Mouse (Mus musculus): ENCODE data around the gene Tamm41. TPM values are rescaled to one million over a fixed set of nuclear protein-coding genes. Genes with fewer than 3 reads are reported as not detected.

Tamm41 gene
- total RNA-seq (2014; rRNA removed; ENCODE audit: low replicate concordance) = 30.5 and 56.0 TPM in 2 replicates
- 22.8 and 23.9 TPM in 2 replicates for polyA plus RNA-seq (2015; fragmentation: Nextera tagmentation; extraction: Ambion mirVana)

GRCm38 (mm10) chr6:115037103-115038094 is at the start of gene Tamm41:
Gene Tamm41, minus strand, starts transcription at chr6:115037876.
- Histone ChIP-seq H3K27me3 (ENCODE audit: control insufficient read depth, insufficient read depth, low read length) (no peaks in the 10 kb centered on the region), H3K9ac (replicated peaks; ENCODE audit: low read depth, low read length) (peak within 1 kb of the TSS; percentile 66), H3K4me2 (ENCODE audit: low read depth, low read length) (peak within 1 kb of the TSS; percentile 91), H3K4me3 (ENCODE audit: low read depth, low read length) (peak within 1 kb of the TSS; percentile 92), H3K27ac (ENCODE audit: low read depth) (no peak within 1 kb of the TSS), H3K36me3 (replicated peaks; ENCODE audit: control insufficient read depth, insufficient read depth, low read length) (peaks cover 21% of the 10 kb centered on the region), H3K4me1 (ENCODE audit: control insufficient read depth, insufficient read depth) (peaks cover 11% of the 10 kb centered on the region), H3K9me3 (replicated peaks; ENCODE audit: control insufficient read depth, low read length) (no peaks in the 10 kb centered on the region)
- TF ChIP-seq CTCF (IDR thresholded peaks at IDR 0.05; ENCODE audit: low read depth) (peak; percentile 91), EP300 (IDR thresholded peaks at IDR 0.05; ENCODE audit: low read depth) (no peak)
- ATAC-seq (ENCODE audit: insufficient read depth, low read depth) (peak; percentile 94), DNase-seq (ENCODE audit: low spot score) (peak; percentile 72)
- 1% methylated on average over 57 of the region's 57 CpGs for WGBS

- no peak overlapping the region for H3K9ac ChIP-seq (replicated peaks; ENCODE audit: low read depth, low read length)
- DNase-seq (ENCODE audit: low spot score) (no peak), ATAC-seq (ENCODE audit: insufficient read depth, low read depth) (no peak)
- no peaks in the 10 kb centered on the region for H3K27me3 ChIP-seq (ENCODE audit: control insufficient read depth, insufficient read depth, low read length)
- no peaks in the 10 kb centered on the region for H3K4me1 ChIP-seq (ENCODE audit: control insufficient read depth, insufficient read depth)
- no peak overlapping the region for H3K4me3 ChIP-seq (ENCODE audit: low read depth, low read length)
- no peak for TF ChIP-seq EP300 (IDR thresholded peaks at IDR 0.05; ENCODE audit: low read depth)
- TF ChIP-seq CTCF (IDR thresholded peaks at IDR 0.05; ENCODE audit: low read depth) = no peak
- no peaks in the 10 kb centered on the region for H3K9me3 ChIP-seq (replicated peaks; ENCODE audit: control insufficient read depth, low read length)
- no peaks in the 10 kb centered on the region for H3K36me3 ChIP-seq (replicated peaks; ENCODE audit: control insufficient read depth, insufficient read depth, low read length)
- H3K4me2 ChIP-seq (ENCODE audit: low read depth, low read length) = no peak overlapping the region
- H3K27ac ChIP-seq (ENCODE audit: low read depth) = no peak overlapping the region
- WGBS = 58% methylated on average over 9 of the region's 9 CpGs
Observed at GRCm38 (mm10) chr6:115085274-115085841, 47.7 kb upstream of the Tamm41 start.

- H3K27me3 ChIP-seq (ENCODE audit: control insufficient read depth, insufficient read depth, low read length) = no peaks in the 10 kb centered on the region
- 47% methylated on average over 9 of the region's 9 CpGs for WGBS
- TF ChIP-seq EP300 (IDR thresholded peaks at IDR 0.05; ENCODE audit: low read depth) = no peak
- TF ChIP-seq CTCF (IDR thresholded peaks at IDR 0.05; ENCODE audit: low read depth) = no peak
- H3K4me3 ChIP-seq (ENCODE audit: low read depth, low read length) = no peak overlapping the region
- no peak for DNase-seq (ENCODE audit: low spot score)
- H3K9ac ChIP-seq (replicated peaks; ENCODE audit: low read depth, low read length) = no peak overlapping the region
- H3K36me3 ChIP-seq (replicated peaks; ENCODE audit: control insufficient read depth, insufficient read depth, low read length) = no peaks in the 10 kb centered on the region
- no peak overlapping the region for H3K4me2 ChIP-seq (ENCODE audit: low read depth, low read length)
- no peak overlapping the region for H3K27ac ChIP-seq (ENCODE audit: low read depth)
- ATAC-seq (ENCODE audit: insufficient read depth, low read depth) = no peak
- no peaks in the 10 kb centered on the region for H3K9me3 ChIP-seq (replicated peaks; ENCODE audit: control insufficient read depth, low read length)
- H3K4me1 ChIP-seq (ENCODE audit: control insufficient read depth, insufficient read depth) = no peaks in the 10 kb centered on the region
Observed at GRCm38 (mm10) chr6:115076781-115077575, 39.3 kb upstream of the Tamm41 start.

GRCm38 (mm10) chr6:115072024-115072423 is 34.3 kb upstream of the Tamm41 start:
- Histone ChIP-seq H3K9ac (replicated peaks; ENCODE audit: low read depth, low read length) (no peak overlapping the region), H3K4me2 (ENCODE audit: low read depth, low read length) (no peak overlapping the region), H3K27ac (ENCODE audit: low read depth) (no peak overlapping the region), H3K4me1 (ENCODE audit: control insufficient read depth, insufficient read depth) (no peaks in the 10 kb centered on the region), H3K4me3 (ENCODE audit: low read depth, low read length) (no peak overlapping the region), H3K9me3 (replicated peaks; ENCODE audit: control insufficient read depth, low read length) (no peaks in the 10 kb centered on the region), H3K27me3 (ENCODE audit: control insufficient read depth, insufficient read depth, low read length) (no peaks in the 10 kb centered on the region), H3K36me3 (replicated peaks; ENCODE audit: control insufficient read depth, insufficient read depth, low read length) (no peaks in the 10 kb centered on the region)
- ATAC-seq (ENCODE audit: insufficient read depth, low read depth) (no peak), DNase-seq (ENCODE audit: low spot score) (no peak)
- WGBS = 53% methylated on average over 2 of the region's 2 CpGs
- TF ChIP-seq CTCF (IDR thresholded peaks at IDR 0.05; ENCODE audit: low read depth) (no peak), EP300 (IDR thresholded peaks at IDR 0.05; ENCODE audit: low read depth) (no peak)
